Mouse (Mus musculus): Measurements from ENCODE around the gene BC030867. TPM values are rescaled to one million over a fixed set of nuclear protein-coding genes. Genes with fewer than 3 reads are reported as not detected.
A peak's percentile ranks its signal among the peaks of the same experiment; 100 is the strongest.
"Not testable (repeated sequence)": the region's sequence is repeated elsewhere in the genome, so short reads cannot be mapped to it uniquely, and the experiment has no call there.

Gene BC030867
- polyA plus RNA-seq, 1 experiment from 2014 or later, result 33.4 TPM

DNA sequence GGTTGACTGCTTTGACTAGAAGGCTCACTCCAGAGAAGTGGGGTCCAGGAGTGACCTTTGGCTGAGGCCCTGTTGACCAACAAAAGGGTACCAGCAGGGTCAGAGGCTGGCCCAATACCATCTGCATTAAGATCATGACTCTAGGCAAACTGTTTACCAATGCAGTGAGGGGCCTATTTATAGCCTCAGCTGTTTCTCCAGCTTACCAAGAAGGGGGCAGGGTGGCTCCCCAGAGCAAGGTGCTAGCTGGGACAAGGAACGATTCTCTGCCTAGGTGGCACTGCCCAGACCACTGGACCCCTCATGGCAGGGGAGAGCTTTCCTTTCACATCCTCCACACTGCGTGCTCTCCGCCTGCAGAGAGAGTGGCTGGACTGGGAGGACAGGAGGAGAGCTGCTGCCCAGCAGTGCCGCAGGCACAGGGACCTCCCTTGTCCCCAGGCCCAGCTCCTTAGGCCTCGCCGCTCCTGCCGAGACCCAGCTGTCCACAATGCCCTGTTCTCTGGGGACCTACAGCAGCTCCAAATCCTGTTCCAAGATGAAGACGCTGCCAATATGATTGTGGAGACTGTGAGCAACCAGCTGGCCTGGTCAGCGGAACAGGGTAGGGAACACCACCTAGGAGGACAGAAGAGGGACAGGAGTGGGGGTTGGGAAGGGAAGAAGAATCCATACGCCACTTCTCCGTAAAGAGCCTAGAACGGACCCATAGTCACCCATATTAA, 20.0 kb downstream of the BC030867 start, which contains the start of gene Asb16:
TSS of gene Asb16 (plus strand) at position 224 of the 725 bp plus-strand sequence.
- H3K27me3 ChIP-seq (ENCODE audit: low read depth, poor library complexity, severe bottlenecking), result 0 out of 2 replicates have a peak, but pooled peaks cover 5% of the 10 kb centered on the region
- H3K27ac ChIP-seq, result peak within 1 kb of the TSS; percentile 54; the same call in 1 of the 2 replicates
- H3K4me3 ChIP-seq, result peak within 1 kb of the TSS; percentile 9; the same call in 1 of the 2 replicates
- H3K4me1 ChIP-seq, result peaks cover 17% of the 10 kb centered on the region
- 86% methylated on average over 12 of the region's 12 CpGs for WGBS
- H3K36me3 ChIP-seq, result peaks cover 20% of the 10 kb centered on the region
- DNase-seq (ENCODE audit: low spot score), result no peak
- no peaks in the 10 kb centered on the region for H3K9me3 ChIP-seq (replicated peaks)

DNA sequence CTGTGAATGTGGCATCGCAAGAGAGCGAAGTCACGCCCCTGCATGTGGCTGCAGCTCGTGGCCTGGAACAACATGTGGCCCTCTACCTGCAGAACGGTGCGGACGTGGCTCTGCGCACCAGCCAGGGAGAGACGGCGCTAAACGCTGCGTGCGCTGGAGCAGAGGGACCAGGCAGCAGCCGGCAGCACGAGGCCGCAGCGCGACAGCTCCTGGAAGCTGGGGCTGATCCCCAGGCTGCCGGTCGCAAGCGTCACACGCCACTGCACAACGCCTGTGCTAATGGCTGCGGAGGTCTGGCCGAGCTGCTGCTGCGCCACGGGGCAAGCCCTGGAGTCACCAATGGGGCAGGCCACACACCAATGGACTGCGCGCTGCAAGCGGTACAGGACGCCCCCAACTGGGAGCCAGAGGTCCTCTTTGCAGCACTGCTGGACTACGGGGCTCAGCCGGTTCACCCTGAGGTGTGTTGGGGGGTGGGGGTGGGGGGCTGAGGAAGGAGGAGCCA, 27.8 kb downstream of the BC030867 start:
- Histone ChIP-seq H3K27ac (peak overlapping the region; percentile 86), H3K9me3 (replicated peaks) (no peaks in the 10 kb centered on the region), H3K36me3 (no peaks in the 10 kb centered on the region), H3K4me3 (peak overlapping the region; percentile 55), H3K4me1 (peaks cover 27% of the 10 kb centered on the region), H3K27me3 (ENCODE audit: low read depth, poor library complexity, severe bottlenecking) (peaks cover 20% of the 10 kb centered on the region)
- DNase-seq (ENCODE audit: low spot score), result peak; percentile 77
- 2% methylated on average over 33 of the region's 33 CpGs for WGBS

DNA sequence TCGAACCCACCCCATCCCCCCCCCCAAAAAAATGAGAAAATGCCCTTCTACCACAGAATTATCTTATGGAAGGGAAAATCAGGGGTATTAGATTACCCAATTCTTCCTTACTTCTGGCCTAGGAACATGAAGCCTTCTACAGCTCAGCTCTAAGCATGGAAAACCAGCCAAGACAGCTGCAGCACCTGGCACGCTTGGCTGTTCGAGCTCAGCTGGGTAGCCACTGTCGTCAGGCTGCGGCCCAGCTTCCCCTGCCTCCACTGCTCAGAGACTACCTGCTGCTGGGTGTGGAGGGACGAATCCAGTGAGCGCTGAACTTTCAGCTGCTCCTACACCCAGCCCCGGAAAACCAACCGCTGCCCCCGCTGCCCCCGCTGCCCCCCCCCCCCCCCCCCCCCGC, 29.1 kb downstream of the BC030867 start:
- Histone ChIP-seq H3K4me3 (no peak overlapping the region), H3K9me3 (replicated peaks) (no peaks in the 10 kb centered on the region), H3K27ac (no peak overlapping the region), H3K36me3 (no peaks in the 10 kb centered on the region), H3K27me3 (ENCODE audit: low read depth, poor library complexity, severe bottlenecking) (peaks cover 15% of the 10 kb centered on the region), H3K4me1 (peaks cover 27% of the 10 kb centered on the region)
- WGBS, result 59% methylated on average over 11 of the region's 12 CpGs
- DNase-seq (ENCODE audit: low spot score), result no peak

DNA sequence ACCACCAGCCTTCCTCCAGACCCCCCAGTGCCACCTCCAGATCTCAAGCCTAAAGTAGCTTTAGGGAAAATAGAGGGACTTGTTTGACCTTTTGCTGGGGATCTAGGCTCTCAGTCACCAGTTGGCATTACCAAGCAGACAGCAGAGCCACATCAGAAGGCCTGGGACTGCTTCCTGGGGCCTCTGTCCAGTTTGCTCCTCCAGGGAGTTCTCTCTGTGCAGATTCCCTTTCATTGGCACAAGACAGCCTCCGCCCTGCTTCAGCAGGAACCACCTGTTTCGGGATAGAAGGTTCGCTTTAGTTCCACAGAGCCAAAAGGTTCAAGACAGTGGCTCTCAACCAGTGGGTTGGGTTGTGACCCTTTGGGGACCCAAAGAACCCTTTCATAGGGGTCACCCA, 30.9 kb downstream of the BC030867 start:
- WGBS, result 93% methylated on average over 3 of the region's 3 CpGs
- Histone ChIP-seq H3K4me3 (no peak overlapping the region), H3K4me1 (peaks cover 27% of the 10 kb centered on the region), H3K36me3 (no peaks in the 10 kb centered on the region), H3K27ac (no peak overlapping the region), H3K9me3 (replicated peaks) (no peaks in the 10 kb centered on the region), H3K27me3 (ENCODE audit: low read depth, poor library complexity, severe bottlenecking) (peaks cover 15% of the 10 kb centered on the region)
- no peak for DNase-seq (ENCODE audit: low spot score)

DNA sequence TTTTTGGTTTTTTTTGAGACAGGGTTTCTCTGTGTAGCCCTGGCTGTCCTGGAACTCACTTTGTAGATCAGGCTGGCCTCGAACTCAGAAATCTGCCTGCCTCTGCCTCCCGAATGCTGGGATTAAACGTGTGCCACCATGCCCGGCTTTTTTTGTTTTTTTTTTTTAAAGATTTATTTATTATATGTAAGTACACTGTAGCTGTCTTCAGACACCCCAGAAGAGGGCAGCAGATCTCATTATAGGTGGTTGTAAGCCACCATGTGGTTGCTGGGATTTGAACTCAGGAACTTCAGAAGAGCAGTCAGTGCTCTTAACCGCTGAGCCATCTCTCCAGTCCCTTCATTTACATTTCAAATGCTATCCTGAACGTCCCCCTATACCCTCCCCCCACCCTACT, 31.6 kb downstream of the BC030867 start:
- not testable (repeated sequence) for DNase-seq (ENCODE audit: low spot score); H3K27ac ChIP-seq; H3K36me3 ChIP-seq; H3K4me3 ChIP-seq; H3K9me3 ChIP-seq (replicated peaks)
- 78% methylated on average over 6 of the region's 6 CpGs for WGBS
- H3K4me1 ChIP-seq, result peaks cover 30% of the 10 kb centered on the region
- H3K27me3 ChIP-seq (ENCODE audit: low read depth, poor library complexity, severe bottlenecking), result peaks cover 12% of the 10 kb centered on the region

DNA sequence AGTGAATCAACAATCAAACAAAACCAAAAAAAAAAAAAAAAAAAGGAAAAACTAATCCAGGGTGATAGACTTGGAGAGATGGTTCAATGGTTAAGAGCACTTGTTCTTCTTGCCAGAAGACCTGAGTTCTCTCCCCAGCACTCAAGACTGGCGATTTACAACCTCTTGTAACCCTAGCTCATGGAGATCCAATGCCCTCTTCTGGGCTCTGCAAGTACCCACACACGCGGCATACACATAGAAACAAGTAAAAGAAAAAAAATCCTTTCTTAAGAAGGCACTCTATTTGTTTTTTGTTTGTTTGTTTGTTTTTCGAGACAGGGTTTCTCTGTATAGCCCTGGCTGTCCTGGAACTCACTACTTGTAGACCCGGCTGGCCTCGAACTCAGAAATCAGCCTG, 35.2 kb downstream of the BC030867 start:
- peaks cover 23% of the 10 kb centered on the region for H3K36me3 ChIP-seq
- peaks cover 17% of the 10 kb centered on the region for H3K4me1 ChIP-seq
- H3K27ac ChIP-seq, result peak overlapping the region; percentile 87
- no peaks in the 10 kb centered on the region for H3K9me3 ChIP-seq (replicated peaks)
- WGBS, result 88% methylated on average over 6 of the region's 6 CpGs
- peak overlapping the region; percentile 91 for H3K4me3 ChIP-seq
- no peak for DNase-seq (ENCODE audit: low spot score)
- no peaks in the 10 kb centered on the region for H3K27me3 ChIP-seq (ENCODE audit: low read depth, poor library complexity, severe bottlenecking)

DNA sequence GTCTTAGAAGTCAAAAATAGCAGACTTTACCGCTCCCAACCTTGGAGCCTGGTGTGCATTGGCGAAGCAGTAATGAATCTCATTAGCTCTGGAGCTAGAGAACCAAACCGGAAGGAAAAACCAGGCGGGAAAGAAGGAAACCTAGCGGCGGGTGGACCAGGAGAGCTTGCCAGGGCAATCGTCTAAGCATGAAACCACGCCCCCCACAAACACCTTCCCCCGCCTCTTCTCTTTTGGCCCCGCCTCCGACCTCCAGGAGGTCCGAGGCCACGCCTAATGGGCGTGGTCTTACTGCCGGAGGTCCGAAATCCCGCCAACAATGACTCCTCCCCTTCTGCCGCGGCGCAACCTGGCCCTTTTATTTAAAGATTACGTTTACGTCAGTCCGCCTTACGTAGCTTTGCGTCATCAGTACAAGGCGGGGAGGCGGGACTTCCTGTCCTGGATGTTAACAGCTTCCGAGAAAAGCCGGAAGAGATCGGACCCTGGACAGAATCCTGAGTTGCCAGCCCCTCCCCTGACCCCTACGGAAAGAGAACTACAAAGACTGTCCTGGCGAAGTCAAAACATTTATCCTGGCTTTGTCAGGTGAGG, 35.9 kb downstream of the BC030867 start, which contains the start of gene Tmub2:
TSS of gene Tmub2 (plus strand) at position 431 of the 594 bp plus-strand sequence.
- under 1% methylated on average over 32 of the region's 32 CpGs for WGBS
- peaks cover 17% of the 10 kb centered on the region for H3K4me1 ChIP-seq
- H3K27ac ChIP-seq, result peak within 1 kb of the TSS; percentile 87
- H3K36me3 ChIP-seq, result peaks cover 30% of the 10 kb centered on the region
- H3K4me3 ChIP-seq, result peak within 1 kb of the TSS; percentile 91
- no peaks in the 10 kb centered on the region for H3K9me3 ChIP-seq (replicated peaks)
- DNase-seq (ENCODE audit: low spot score), result peak; percentile 94
- no peaks in the 10 kb centered on the region for H3K27me3 ChIP-seq (ENCODE audit: low read depth, poor library complexity, severe bottlenecking)

DNA sequence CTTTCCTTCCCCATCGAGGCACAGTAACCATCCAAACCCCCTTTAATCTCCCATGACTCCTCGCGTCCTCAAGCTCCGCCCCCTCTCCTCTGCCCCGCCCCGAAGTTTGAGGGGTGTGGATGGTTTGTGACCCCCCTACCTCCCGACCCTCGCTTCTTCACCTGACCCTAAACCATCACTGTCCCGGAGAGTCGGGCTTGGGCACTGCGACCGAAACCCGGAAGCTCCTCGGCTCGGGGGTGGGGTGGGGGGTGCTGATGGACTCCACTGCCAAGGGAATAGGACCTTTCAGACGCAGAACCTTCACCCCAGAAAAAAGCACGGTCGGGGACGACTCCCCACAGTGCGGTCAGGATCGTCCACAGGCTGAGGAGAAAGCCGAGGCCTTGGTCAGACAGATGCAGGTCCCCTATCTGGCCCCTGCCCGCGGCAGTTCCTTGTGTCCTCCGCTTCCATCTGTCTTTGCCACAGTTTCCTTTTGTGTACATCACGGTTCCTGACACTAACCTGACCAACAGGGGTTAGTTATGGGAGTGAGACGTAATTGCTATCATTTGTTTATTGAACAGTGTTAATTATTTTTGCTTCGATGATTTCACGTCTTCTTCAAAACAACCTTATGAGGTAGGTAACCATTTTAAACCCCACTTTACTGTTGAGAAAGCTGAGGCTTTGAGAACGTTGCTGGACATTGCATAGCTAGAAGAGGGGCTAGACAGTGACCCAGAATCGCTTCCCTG, 36.6 kb downstream of the BC030867 start:
- Histone ChIP-seq H3K9me3 (replicated peaks) (no peaks in the 10 kb centered on the region), H3K27me3 (ENCODE audit: low read depth, poor library complexity, severe bottlenecking) (no peaks in the 10 kb centered on the region), H3K36me3 (peaks cover 37% of the 10 kb centered on the region), H3K4me1 (peaks cover 17% of the 10 kb centered on the region), H3K27ac (peak overlapping the region; percentile 87), H3K4me3 (peak overlapping the region; percentile 91)
- WGBS, result 6% methylated on average over 31 of the region's 31 CpGs
- no peak for DNase-seq (ENCODE audit: low spot score)

DNA sequence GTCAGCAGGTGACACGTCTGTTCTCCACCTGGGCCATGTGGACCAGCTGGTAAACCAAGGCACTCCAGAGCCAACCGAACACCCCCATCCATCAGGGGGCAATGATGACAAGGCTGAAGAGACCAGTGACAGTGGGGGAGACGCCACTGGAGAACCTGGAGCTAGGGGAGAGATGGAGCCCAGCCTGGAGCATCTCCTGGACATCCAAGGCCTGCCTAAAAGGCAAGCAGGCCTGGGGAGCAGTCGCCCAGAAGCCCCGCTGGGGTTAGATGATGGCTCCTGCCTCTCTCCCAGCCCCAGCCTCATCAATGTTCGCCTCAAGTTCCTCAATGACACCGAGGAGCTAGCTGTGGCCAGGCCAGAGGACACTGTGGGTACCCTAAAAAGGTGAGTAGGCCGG, 38.8 kb downstream of the BC030867 start:
- Histone ChIP-seq H3K4me1 (peaks cover 23% of the 10 kb centered on the region), H3K36me3 (peaks cover 59% of the 10 kb centered on the region), H3K4me3 (no peak overlapping the region), H3K27me3 (ENCODE audit: low read depth, poor library complexity, severe bottlenecking) (no peaks in the 10 kb centered on the region), H3K27ac (no peak overlapping the region), H3K9me3 (replicated peaks) (no peaks in the 10 kb centered on the region)
- no peak for DNase-seq (ENCODE audit: low spot score)
- WGBS, result 86% methylated on average over 8 of the region's 8 CpGs

DNA sequence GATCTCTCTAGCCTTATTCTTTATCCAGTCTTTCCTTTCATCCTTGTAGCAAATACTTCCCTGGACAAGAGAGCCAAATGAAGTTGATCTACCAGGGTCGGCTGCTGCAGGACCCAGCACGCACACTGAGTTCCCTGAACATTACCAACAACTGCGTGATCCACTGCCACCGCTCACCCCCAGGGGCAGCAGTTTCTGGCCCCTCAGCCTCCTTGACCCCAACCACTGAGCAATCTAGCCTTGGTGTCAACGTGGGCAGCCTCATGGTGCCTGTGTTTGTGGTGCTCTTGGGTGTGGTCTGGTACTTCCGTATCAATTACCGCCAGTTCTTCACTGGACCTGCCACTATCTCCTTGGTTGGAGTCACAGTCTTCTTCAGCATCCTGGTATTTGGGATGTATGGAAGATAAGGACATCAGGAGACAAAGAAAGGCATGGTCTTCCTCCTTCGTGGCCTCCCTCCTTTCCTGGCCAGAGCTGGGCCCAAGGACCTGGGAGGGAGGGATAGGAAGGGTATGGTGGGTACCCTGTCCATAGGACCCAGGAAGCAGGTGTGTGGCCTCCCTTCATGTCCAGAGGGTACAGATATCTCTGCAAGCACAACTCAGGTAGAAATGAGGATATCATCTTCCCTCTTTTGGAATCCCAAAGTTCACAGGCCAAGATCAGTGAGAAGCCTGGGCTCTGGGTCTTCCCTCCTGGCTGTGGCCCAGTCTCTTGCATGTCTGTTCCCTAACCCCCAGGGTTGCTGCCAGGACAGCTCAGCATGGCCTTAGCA, 39.5 kb downstream of the BC030867 start:
- peaks cover 23% of the 10 kb centered on the region for H3K4me1 ChIP-seq
- no peak overlapping the region for H3K4me3 ChIP-seq
- no peak for DNase-seq (ENCODE audit: low spot score)
- WGBS, result 90% methylated on average over 8 of the region's 8 CpGs
- no peak overlapping the region for H3K27ac ChIP-seq
- H3K36me3 ChIP-seq, result peaks cover 66% of the 10 kb centered on the region
- no peaks in the 10 kb centered on the region for H3K27me3 ChIP-seq (ENCODE audit: low read depth, poor library complexity, severe bottlenecking)
- no peaks in the 10 kb centered on the region for H3K9me3 ChIP-seq (replicated peaks)

DNA sequence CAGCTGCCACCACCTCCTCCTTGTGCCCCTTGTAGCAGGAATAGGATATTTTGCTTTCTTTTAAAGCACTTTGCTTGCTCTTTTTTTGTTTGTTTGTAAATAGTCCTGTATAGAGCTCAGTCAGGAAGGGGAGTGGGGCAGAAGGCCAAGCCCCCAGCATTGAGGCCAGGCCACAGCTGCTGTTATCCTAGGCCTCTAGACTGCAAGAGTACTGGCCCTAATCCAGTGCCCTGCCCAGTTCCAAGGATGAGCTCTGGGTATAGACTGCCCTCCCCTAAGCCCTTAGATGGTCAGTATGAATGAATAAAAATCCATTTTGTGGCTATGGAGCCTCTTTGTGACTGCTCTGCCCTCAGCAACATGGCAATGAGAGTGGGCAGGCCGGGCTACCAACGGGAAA, 40.2 kb downstream of the BC030867 start:
- peaks cover 73% of the 10 kb centered on the region for H3K36me3 ChIP-seq
- no peak overlapping the region for H3K4me3 ChIP-seq
- WGBS, result 84% methylated on average over 2 of the region's 2 CpGs
- no peak for DNase-seq (ENCODE audit: low spot score)
- no peaks in the 10 kb centered on the region for H3K9me3 ChIP-seq (replicated peaks)
- H3K27me3 ChIP-seq (ENCODE audit: low read depth, poor library complexity, severe bottlenecking), result no peaks in the 10 kb centered on the region
- peaks cover 24% of the 10 kb centered on the region for H3K4me1 ChIP-seq
- no peak overlapping the region for H3K27ac ChIP-seq

DNA sequence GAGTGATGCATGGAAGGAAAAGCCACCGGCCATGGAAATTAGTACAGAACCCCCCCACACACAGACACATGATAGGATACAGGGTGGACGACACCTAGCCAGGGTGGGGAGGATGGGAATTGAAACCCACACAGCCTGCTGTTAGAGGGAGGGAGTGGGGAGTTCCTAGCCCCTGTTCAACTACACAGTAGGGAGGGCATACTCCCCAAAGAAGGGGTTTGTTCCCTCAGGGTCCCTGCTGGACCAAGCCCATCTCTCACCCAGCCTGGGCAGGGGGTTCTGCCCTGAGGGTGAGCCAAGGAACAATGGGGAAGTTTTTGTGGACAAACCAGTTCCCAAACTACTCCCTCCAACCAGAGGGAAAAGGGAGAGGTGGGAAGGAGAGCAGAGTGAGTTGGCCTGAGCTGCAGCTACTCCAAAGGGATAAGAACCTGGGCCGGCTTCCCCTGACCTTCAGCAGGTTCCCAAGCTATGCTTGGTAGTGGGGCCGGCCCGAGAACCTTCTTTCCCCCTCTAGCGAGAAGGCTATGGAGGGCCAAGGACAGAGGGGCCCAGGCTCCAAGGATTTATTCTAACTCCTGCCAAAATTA, 40.9 kb downstream of the BC030867 start:
- H3K9me3 ChIP-seq (replicated peaks), result no peaks in the 10 kb centered on the region
- no peaks in the 10 kb centered on the region for H3K27me3 ChIP-seq (ENCODE audit: low read depth, poor library complexity, severe bottlenecking)
- DNase-seq (ENCODE audit: low spot score), result no peak
- no peak overlapping the region for H3K4me3 ChIP-seq
- peaks cover 31% of the 10 kb centered on the region for H3K4me1 ChIP-seq
- peaks cover 80% of the 10 kb centered on the region for H3K36me3 ChIP-seq
- WGBS, result 63% methylated on average over 6 of the region's 6 CpGs
- H3K27ac ChIP-seq, result no peak overlapping the region; the same call in 1 of the 2 replicates
